Mouse (Mus musculus): ENCODE results near the gene Dusp1. TPM values are rescaled to one million over a fixed set of nuclear protein-coding genes. Genes with fewer than 3 reads are reported as not detected.

Dusp1 gene
- total and polyA plus RNA-seq, 3 experiments, result 3.5 to 9.9 (median 5.6) TPM

- Histone ChIP-seq H3K4me1 (ENCODE audit: control insufficient read depth in 1 of 2, insufficient read depth in 2 of 2) (peaks cover 16 to 29% of the 10 kb centered on the region in 2 experiments), H3K36me3 (replicated peaks in 1 of 2; ENCODE audit: control insufficient read depth in 1 of 2, insufficient read depth in 1 of 2, low read length in 1 of 2) (peaks cover 8 to 24% of the 10 kb centered on the region in 2 experiments), H3K27ac (ENCODE audit: insufficient read depth, low read depth) (peak overlapping the region; percentile 88), H3K79me2 (replicated peaks; ENCODE audit: control insufficient read depth, extremely low read depth, insufficient read depth, poor library complexity, severe bottlenecking) (peaks cover 6% of the 10 kb centered on the region; the same call in 1 of the 2 replicates), H3K9me3 (replicated peaks; ENCODE audit: low read length) (no peaks in the 10 kb centered on the region), H3K9ac (ENCODE audit: insufficient read depth, low read depth) (peak overlapping the region; percentile 66), H3K27me3 (replicated peaks) (no peaks in the 10 kb centered on the region), H3K4me2 (ENCODE audit: insufficient read depth, low read depth, poor library complexity, severe bottlenecking) (peak overlapping the region; percentile 83), H3K4me3 (replicated peaks in 1 of 3; ENCODE audit: low read depth in 2 of 3, low read length in 2 of 3, poor library complexity in 1 of 3) (peak overlapping the region; percentile 62 to 78 (median 73))
- dilution Hi-C loops (cut with MboI; ENCODE audit: extremely low pct_ligation_motif_present, extremely low pct_unique_long_range_greater_than_20kb, low sequenced_read_pairs), result no loop called here
- in situ Hi-C loops (cut with MboI; ENCODE audit: low pct_ligation_motif_present, low pct_unique_long_range_greater_than_20kb, low sequenced_read_pairs), result loop anchor here (5.0 kb wide), 2 partner anchors 38 to 128 kb away; no protein-coding TSS in a partner anchor
- peak; percentile 85 for DNase-seq (ENCODE audit: extremely low read depth)
- TF ChIP-seq SIN3A (IDR thresholded peaks at IDR 0.05; ENCODE audit: low read length) (peak; percentile 10; the same call in 1 of the 2 replicates), UBTF (IDR thresholded peaks at IDR 0.05; ENCODE audit: low read depth, low read length) (0 out of 2 replicates have a peak, but pooled peaks have one; percentile 32), ZMIZ1 (IDR thresholded peaks at IDR 0.05; ENCODE audit: low read depth, low read length) (peak; percentile 26; the same call in 1 of the 2 replicates), CHD2 (IDR thresholded peaks at IDR 0.05; ENCODE audit: low read length) (0 out of 2 replicates have a peak, but pooled peaks have one; percentile 5), SMC3 (IDR thresholded peaks at IDR 0.05; ENCODE audit: low read depth, low read length) (peak; percentile 31; the same call in 1 of the 2 replicates), MAX (IDR thresholded peaks at IDR 0.05; ENCODE audit: low read length) (no peak), IRF4 (IDR thresholded peaks at IDR 0.05; ENCODE audit: low read depth, low read length) (no peak; the same call in 1 of the 2 replicates), MYC (IDR thresholded peaks at IDR 0.05; ENCODE audit: low read depth, low read length) (peak; percentile 54), USF2 (conservative IDR thresholded peaks at IDR 0.05; ENCODE audit: low read depth, low read length) (no peak), CTCF (conservative IDR thresholded peaks at IDR 0.05 in 1 of 2, IDR thresholded peaks at IDR 0.05 in 1 of 2; ENCODE audit: low read depth in 2 of 2, low read length in 2 of 2) (peak; percentile 67 to 69), NELFE (IDR thresholded peaks at IDR 0.05; ENCODE audit: low read depth, low read length) (0 out of 2 replicates have a peak, but pooled peaks have one; percentile 7), JUN (IDR thresholded peaks at IDR 0.05; ENCODE audit: insufficient read depth, low read depth, low read length) (no peak)
These were observed 52.8 kb downstream of the Dusp1 start for GRCm38 (mm10) chr17:26508961-26509771.

GRCm38 (mm10) chr17:26508345-26508960 is 53.5 kb downstream of the Dusp1 start:
- peak; percentile 97 for DNase-seq (ENCODE audit: extremely low read depth)
- in situ Hi-C loops (cut with MboI; ENCODE audit: low pct_ligation_motif_present, low pct_unique_long_range_greater_than_20kb, low sequenced_read_pairs), result loop anchor here (5.0 kb wide), 2 partner anchors 39 to 129 kb away; no protein-coding TSS in a partner anchor
- Histone ChIP-seq H3K9ac (ENCODE audit: insufficient read depth, low read depth) (peak overlapping the region; percentile 74), H3K27ac (ENCODE audit: insufficient read depth, low read depth) (peak overlapping the region; percentile 94), H3K4me1 (ENCODE audit: control insufficient read depth in 1 of 2, insufficient read depth in 2 of 2) (peaks cover 16 to 33% of the 10 kb centered on the region in 2 experiments), H3K9me3 (replicated peaks; ENCODE audit: low read length) (no peaks in the 10 kb centered on the region), H3K4me3 (replicated peaks in 1 of 3; ENCODE audit: low read depth in 2 of 3, low read length in 2 of 3, poor library complexity in 1 of 3) (peak overlapping the region; percentile 62 to 78 (median 78)), H3K4me2 (ENCODE audit: insufficient read depth, low read depth, poor library complexity, severe bottlenecking) (peak overlapping the region; percentile 83), H3K36me3 (replicated peaks in 1 of 2; ENCODE audit: control insufficient read depth in 1 of 2, insufficient read depth in 1 of 2, low read length in 1 of 2) (peaks cover 8 to 24% of the 10 kb centered on the region in 2 experiments), H3K27me3 (replicated peaks) (no peaks in the 10 kb centered on the region), H3K79me2 (replicated peaks; ENCODE audit: control insufficient read depth, extremely low read depth, insufficient read depth, poor library complexity, severe bottlenecking) (peaks cover 6% of the 10 kb centered on the region; the same call in 1 of the 2 replicates)
- dilution Hi-C loops (cut with MboI; ENCODE audit: extremely low pct_ligation_motif_present, extremely low pct_unique_long_range_greater_than_20kb, low sequenced_read_pairs), result no loop called here
- TF ChIP-seq MAZ (IDR thresholded peaks at IDR 0.05; ENCODE audit: low read depth, low read length) (peak; percentile 83), IRF4 (IDR thresholded peaks at IDR 0.05; ENCODE audit: low read depth, low read length) (0 out of 2 replicates have a peak, but pooled peaks have one; percentile 2), MAFK (IDR thresholded peaks at IDR 0.05; ENCODE audit: insufficient replicate concordance, low read length) (no peak), MXI1 (IDR thresholded peaks at IDR 0.05; ENCODE audit: low read depth, low read length) (peak; percentile 20), UBTF (IDR thresholded peaks at IDR 0.05; ENCODE audit: low read depth, low read length) (no peak; the same call in 1 of the 2 replicates), BHLHE40 (IDR thresholded peaks at IDR 0.05; ENCODE audit: low read depth, low read length) (peak; percentile 91), ZC3H11A (IDR thresholded peaks at IDR 0.05; ENCODE audit: low read depth, low read length) (no peak), MYC (IDR thresholded peaks at IDR 0.05; ENCODE audit: low read depth, low read length) (no peak), RCOR1 (conservative IDR thresholded peaks at IDR 0.05; ENCODE audit: low read depth, low read length) (no peak), ZMIZ1 (IDR thresholded peaks at IDR 0.05; ENCODE audit: low read depth, low read length) (peak; percentile 98), POLR2A (IDR thresholded peaks at IDR 0.05; ENCODE audit: low read depth, low read length) (peak; percentile 99), EP300 (IDR thresholded peaks at IDR 0.05; ENCODE audit: low read length) (no peak), KAT2A (IDR thresholded peaks at IDR 0.05; ENCODE audit: insufficient replicate concordance, low read length) (peak; percentile 14; the same call in 1 of the 2 replicates), JUN (IDR thresholded peaks at IDR 0.05; ENCODE audit: insufficient read depth, low read depth, low read length) (peak; percentile 63), CTCF (conservative IDR thresholded peaks at IDR 0.05 in 1 of 2, IDR thresholded peaks at IDR 0.05 in 1 of 2; ENCODE audit: low read depth in 2 of 2, low read length in 2 of 2) (no peak), ETS1 (conservative IDR thresholded peaks at IDR 0.05; ENCODE audit: low read depth, low read length) (peak; percentile 78), PAX5 (IDR thresholded peaks at IDR 0.05; ENCODE audit: low read length) (no peak), CHD1 (IDR thresholded peaks at IDR 0.05; ENCODE audit: low read depth, low read length) (peak; percentile 71; the same call in 1 of the 2 replicates), NRF1 (IDR thresholded peaks at IDR 0.05; ENCODE audit: low read depth, low read length) (no peak), RAD21 (IDR thresholded peaks at IDR 0.05; ENCODE audit: low read depth, low read length) (no peak), CHD2 (IDR thresholded peaks at IDR 0.05; ENCODE audit: low read length) (0 out of 2 replicates have a peak, but pooled peaks have one; percentile 66), GABPA (IDR thresholded peaks at IDR 0.05; ENCODE audit: insufficient replicate concordance, low read depth, low read length) (0 out of 2 replicates have a peak, but pooled peaks have one; percentile 42)
